Mouse (Mus musculus): ENCODE results near the gene Rasgef1b.

DNA sequence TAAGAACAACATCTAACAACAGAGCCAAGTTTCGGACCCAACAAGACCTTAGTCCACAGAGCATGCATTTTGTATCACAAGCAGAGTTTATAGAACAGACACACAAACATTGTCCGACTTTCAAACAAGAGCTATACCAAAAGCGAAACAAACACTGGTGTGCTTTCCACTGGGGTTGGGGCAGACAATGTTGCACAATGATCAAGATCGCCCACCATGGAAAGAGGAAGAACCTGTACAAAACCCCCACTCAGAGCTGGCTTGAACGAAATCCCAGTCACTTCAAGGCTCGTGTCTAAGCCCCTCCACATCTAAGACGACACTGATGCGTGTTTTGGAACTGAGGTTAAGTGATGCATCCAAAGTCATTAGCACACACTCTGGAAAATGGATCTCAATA, 462.6 kb downstream of the Rasgef1b start:
- no peak for TF ChIP-seq CTCF (IDR thresholded peaks at IDR 0.05; ENCODE audit: borderline replicate concordance, control insufficient read depth, extremely low read depth, insufficient read depth, low read length, poor library complexity)
- no peak for TF ChIP-seq POLR2A (IDR thresholded peaks at IDR 0.05; ENCODE audit: control insufficient read depth, extremely low read depth, insufficient read depth, low read length, poor library complexity)
